Mouse (Mus musculus) liver, embryonic 14.5 days (tissue): Measurements from ENCODE around the gene Artn. TPM values are rescaled to one million over a fixed set of nuclear protein-coding genes. Genes with fewer than 3 reads are reported as not detected.

Experiments used
- ATAC-seq: fragments of 200-750 bp; cut with Nextera tagmentation; 2 replicates; pipeline ENCODE4 v1.8.0; 2017; ENCODE audit warnings: moderate number of reproducible peaks, mild to moderate bottlenecking, moderate library complexity; ENCODE audit not compliant: insufficient read depth
- DNase-seq, 3 experiments: peaks; one replicate each; pipeline ENCODE4 v3.0.0-alpha.2; 2012 to 2013; ENCODE audit warnings: low read depth in 3 of 3, low spot score in 3 of 3
- H3K27ac ChIP-seq: fragments of 300-500 bp; sonication (generic); 2 replicates; pipeline ENCODE4 v1.5.1; 2014; ENCODE audit warnings: moderate library complexity, mild to moderate bottlenecking, control low read depth, inconsistent platforms
- H3K27me3 ChIP-seq: fragments of 300-500 bp; sonication (generic); 2 replicates; pipeline ENCODE4 v1.6.1; 2014; ENCODE audit warnings: mild to moderate bottlenecking, low read length, moderate library complexity; ENCODE audit not compliant: control insufficient read depth, insufficient read depth
- H3K36me3 ChIP-seq: fragments of 300-500 bp; sonication (generic); replicated peaks from 2 replicates; pipeline ENCODE4 v1.6.1; 2014; ENCODE audit warnings: low read depth; ENCODE audit not compliant: control insufficient read depth, insufficient read depth
- H3K4me1 ChIP-seq, 2 experiments: fragments of 200-500 bp in 1 of 2; fragments of 300-500 bp in 1 of 2; sonication (generic) in 1 of 2; replicated peaks; 2 replicates each; pipeline ENCODE4 v1.6.1; 2012 to 2014; ENCODE audit warnings: antibody characterized with exemption in 1 of 2, inconsistent platforms in 1 of 2, low read length in 1 of 2; ENCODE audit not compliant: control insufficient read depth in 2 of 2, insufficient read depth in 2 of 2
- H3K4me2 ChIP-seq: fragments of 300-500 bp; sonication (generic); 2 replicates; pipeline ENCODE4 v1.6.1; 2014; ENCODE audit warnings: low read depth, mild to moderate bottlenecking, control low read depth, moderate library complexity
- H3K4me3 ChIP-seq, 2 experiments: fragments of 200-500 bp in 1 of 2; fragments of 300-500 bp in 1 of 2; sonication (generic) in 1 of 2; 2 replicates each; pipeline ENCODE4 v1.5.1; 2012 to 2014; ENCODE audit warnings: low read depth in 2 of 2, low read length in 2 of 2, mild to moderate bottlenecking in 2 of 2, control low read depth in 1 of 2, inconsistent platforms in 1 of 2, moderate library complexity in 1 of 2; ENCODE audit not compliant: insufficient read depth in 1 of 2
- H3K9ac ChIP-seq: fragments of 300-500 bp; sonication (generic); replicated peaks from 2 replicates; pipeline ENCODE4 v1.6.1; 2014; ENCODE audit warnings: mild to moderate bottlenecking, control low read depth, moderate library complexity
- H3K9me3 ChIP-seq: fragments of 300-500 bp; sonication (generic); 2 replicates; pipeline ENCODE4 v1.6.1; 2016; ENCODE audit warnings: low read length, mixed read lengths; ENCODE audit not compliant: control insufficient read depth
- CTCF ChIP-seq: IDR thresholded peaks from 2 replicates; pipeline ENCODE4 v1.5.1; 2016; ENCODE audit warnings: antibody characterized with exemption, low read depth, control low read depth
- EP300 ChIP-seq: IDR thresholded peaks from 2 replicates; pipeline ENCODE4 v1.6.1; 2016; ENCODE audit warnings: antibody characterized with exemption, low read depth
- WGBS: fragments of 180-500 bp; shearing (Covaris S2); extraction: QIAGEN DNeasy Blood & Tissue Kit; methylation state at CpG from one replicate; pipeline ENCODE4 v1.1.7; 2014; ENCODE audit not compliant: insufficient replicate concordance; 5-methylcytosine and 5-hydroxymethylcytosine counted together
- polyA plus RNA-seq, 2 experiments: library from polyadenylated mRNA; depleted of rRNA in 1 of 2; stranded (reverse) in 1 of 2; unstranded in 1 of 2; fragments of >200 nt; fragmentation: Nextera tagmentation in 1 of 2; extraction: Ambion mirVana in 1 of 2; gene quantifications; 2 replicates each; pipeline versions ENCODE4 v1.2.1 to v1.2.3; 2012 to 2014

Gene Artn
- polyA plus RNA-seq (2012; rRNA removed): 0.92 and 1.3 TPM in 2 replicates
- 1.8 and 3.0 TPM in 2 replicates for polyA plus RNA-seq (2014; fragmentation: Nextera tagmentation; extraction: Ambion mirVana)

DNA sequence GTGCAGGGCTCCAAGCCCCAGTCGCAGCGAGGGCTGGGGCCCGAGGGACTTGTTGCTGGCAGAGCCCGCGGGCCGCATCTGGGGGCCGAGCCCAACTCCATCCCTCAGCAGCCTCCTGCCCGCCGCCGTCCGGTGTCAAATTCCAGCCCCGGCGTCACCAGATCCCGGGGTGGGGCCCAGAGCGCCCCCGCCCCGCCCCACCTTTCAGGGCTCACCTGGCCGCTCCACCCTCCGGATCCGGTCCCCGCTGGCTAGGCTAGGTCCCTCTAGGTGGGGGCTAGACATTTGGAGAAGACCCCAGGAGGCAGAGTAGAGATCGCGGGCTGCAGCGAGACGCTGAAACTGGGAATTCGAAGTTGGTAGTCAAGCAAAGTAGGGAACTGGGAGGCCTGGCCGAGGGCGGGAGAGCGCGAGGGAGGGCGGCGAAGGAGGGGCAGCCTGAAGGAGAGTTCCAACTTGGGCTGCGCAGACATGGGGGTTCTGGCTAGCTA, at the start of gene Artn:
TSS of gene Artn (minus strand) at position 373 of the 491 bp plus-strand sequence.
- Histone ChIP-seq H3K36me3 (no peaks in the 10 kb centered on the region), H3K27ac (peak within 1 kb of the TSS; percentile 87), H3K9ac (peak within 1 kb of the TSS; percentile 83), H3K4me3 (peak within 1 kb of the TSS; percentile 58 to 63), H3K9me3 (peaks cover 3% of the 10 kb centered on the region), H3K4me2 (peak within 1 kb of the TSS; percentile 64), H3K27me3 (peaks cover 55% of the 10 kb centered on the region), H3K4me1 (peaks cover 16 to 30% of the 10 kb centered on the region in 2 experiments)
- DNase-seq (no peak), ATAC-seq (peak; percentile 5; the same call in 1 of the 2 replicates)
- 2% methylated on average over 33 of the region's 33 CpGs for WGBS
- TF ChIP-seq EP300 (no peak), CTCF (no peak)

DNA sequence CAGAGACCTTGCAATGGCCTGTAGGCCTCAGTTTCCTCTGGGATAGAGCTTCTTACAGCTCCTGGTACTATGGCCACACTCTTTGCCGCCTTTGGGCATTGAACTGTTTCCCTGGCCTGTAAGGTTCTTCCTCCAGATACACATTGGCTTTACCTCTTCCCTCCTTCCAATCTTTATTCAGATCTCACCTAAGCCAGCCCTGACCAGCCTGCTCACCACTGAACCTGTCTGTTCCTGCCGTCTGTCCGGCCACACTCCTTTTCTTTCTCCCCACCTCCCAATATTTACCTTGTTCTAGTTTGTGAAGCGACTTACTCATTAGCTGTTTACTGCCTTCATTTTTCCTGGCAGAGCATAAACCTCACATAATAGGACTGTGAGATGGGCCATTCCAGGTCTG, 49.6 kb upstream of the Artn start:
- Histone ChIP-seq H3K4me1 (no peaks in the 10 kb centered on the region), H3K9ac (no peak overlapping the region), H3K27ac (no peak overlapping the region), H3K4me2 (no peak overlapping the region), H3K9me3 (no peaks in the 10 kb centered on the region), H3K36me3 (no peaks in the 10 kb centered on the region), H3K4me3 (no peak overlapping the region), H3K27me3 (no peaks in the 10 kb centered on the region)
- DNase-seq: no peak
- 78% methylated on average over 4 of the region's 4 CpGs for WGBS
- no peak for ATAC-seq
- TF ChIP-seq EP300: no peak
- no peak for TF ChIP-seq CTCF

DNA sequence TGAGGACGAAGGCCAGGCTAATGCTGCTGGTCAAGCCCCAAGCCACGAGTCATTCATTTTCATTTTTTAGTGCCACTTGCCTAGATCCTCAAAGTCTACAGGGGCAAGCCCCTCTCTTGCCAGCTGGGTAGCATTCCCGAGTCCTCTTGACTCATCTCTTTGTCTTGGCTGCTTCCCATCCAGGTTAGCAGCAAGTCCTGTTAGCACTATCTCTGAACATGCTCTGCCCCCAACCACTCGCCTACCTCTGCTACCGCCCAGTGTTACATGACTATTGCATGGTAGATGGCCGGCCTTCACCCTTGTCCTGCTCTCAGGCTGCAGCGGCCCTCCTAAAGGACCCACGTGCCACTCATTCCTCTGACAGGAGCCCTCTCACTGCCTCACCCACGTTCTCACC, 48.7 kb upstream of the Artn start:
- Histone ChIP-seq H3K36me3 (no peaks in the 10 kb centered on the region), H3K27me3 (no peaks in the 10 kb centered on the region), H3K9ac (no peak overlapping the region), H3K27ac (no peak overlapping the region), H3K4me3 (no peak overlapping the region), H3K4me2 (no peak overlapping the region), H3K9me3 (no peaks in the 10 kb centered on the region), H3K4me1 (no peaks in the 10 kb centered on the region)
- 67% methylated on average over 9 of the region's 9 CpGs for WGBS
- TF ChIP-seq CTCF (no peak), EP300 (no peak)
- DNase-seq: no peak
- no peak for ATAC-seq

DNA sequence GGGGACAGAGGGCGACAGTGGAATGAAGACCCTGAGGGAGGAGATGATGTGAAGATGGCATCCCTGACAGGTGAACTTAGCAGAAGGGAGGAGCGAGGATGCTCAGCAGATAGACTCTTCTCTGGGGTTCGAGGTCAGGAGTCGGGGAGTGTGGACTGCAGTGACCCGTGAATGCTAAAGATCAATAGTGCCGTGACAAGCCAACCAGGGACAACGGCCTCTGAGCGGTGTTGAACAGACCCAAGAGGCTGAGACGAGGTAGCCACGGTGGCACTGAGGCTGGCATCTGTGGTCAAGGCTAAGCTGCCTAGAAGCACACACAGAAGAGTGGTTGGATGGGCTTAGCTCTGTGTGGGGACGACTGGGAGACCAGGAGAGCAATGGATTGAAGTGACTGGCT, 48.3 kb upstream of the Artn start:
- 73% methylated on average over 11 of the region's 11 CpGs for WGBS
- TF ChIP-seq EP300 (no peak), CTCF (no peak)

DNA sequence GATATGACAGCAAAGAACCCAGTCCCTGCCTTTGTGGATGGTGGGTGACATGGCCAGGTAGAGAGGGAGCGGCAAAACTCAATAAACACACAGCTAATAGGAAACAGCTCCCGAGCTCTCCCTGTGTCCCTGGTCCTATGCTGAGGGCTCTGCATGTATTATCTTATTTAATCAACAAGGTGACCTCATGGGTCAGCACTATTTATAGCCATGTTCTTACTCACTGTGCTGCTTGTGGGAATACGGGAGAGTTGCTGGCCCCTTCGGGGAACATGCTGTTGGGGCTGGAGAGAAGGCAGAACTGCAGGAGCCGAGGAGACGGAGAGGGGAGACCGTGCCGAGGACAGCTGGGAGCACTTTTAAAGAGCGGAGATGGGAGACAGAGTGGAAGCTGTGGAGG, 47.8 kb upstream of the Artn start:
- Histone ChIP-seq H3K36me3 (no peaks in the 10 kb centered on the region), H3K4me3 (no peak overlapping the region), H3K9ac (no peak overlapping the region), H3K9me3 (no peaks in the 10 kb centered on the region), H3K4me1 (no peaks in the 10 kb centered on the region), H3K27ac (no peak overlapping the region), H3K27me3 (no peaks in the 10 kb centered on the region), H3K4me2 (no peak overlapping the region)
- ATAC-seq (no peak), DNase-seq (no peak)
- 78% methylated on average over 9 of the region's 9 CpGs for WGBS
- no peak for TF ChIP-seq EP300
- TF ChIP-seq CTCF: no peak

More for the DNA sequence above, 48.3 kb upstream of the Artn start:
- no peak overlapping the region for H3K4me2 ChIP-seq
- H3K9me3 ChIP-seq: no peaks in the 10 kb centered on the region
- H3K27me3 ChIP-seq: no peaks in the 10 kb centered on the region
- no peak for DNase-seq
- ATAC-seq: no peak
- H3K9ac ChIP-seq: no peak overlapping the region
- H3K4me3 ChIP-seq: no peak overlapping the region
- H3K4me1 ChIP-seq: no peaks in the 10 kb centered on the region
- no peak overlapping the region for H3K27ac ChIP-seq
- no peaks in the 10 kb centered on the region for H3K36me3 ChIP-seq
